14 mouse cellular contexts compared by ENCODE assay signal in the genomic region with DNA sequence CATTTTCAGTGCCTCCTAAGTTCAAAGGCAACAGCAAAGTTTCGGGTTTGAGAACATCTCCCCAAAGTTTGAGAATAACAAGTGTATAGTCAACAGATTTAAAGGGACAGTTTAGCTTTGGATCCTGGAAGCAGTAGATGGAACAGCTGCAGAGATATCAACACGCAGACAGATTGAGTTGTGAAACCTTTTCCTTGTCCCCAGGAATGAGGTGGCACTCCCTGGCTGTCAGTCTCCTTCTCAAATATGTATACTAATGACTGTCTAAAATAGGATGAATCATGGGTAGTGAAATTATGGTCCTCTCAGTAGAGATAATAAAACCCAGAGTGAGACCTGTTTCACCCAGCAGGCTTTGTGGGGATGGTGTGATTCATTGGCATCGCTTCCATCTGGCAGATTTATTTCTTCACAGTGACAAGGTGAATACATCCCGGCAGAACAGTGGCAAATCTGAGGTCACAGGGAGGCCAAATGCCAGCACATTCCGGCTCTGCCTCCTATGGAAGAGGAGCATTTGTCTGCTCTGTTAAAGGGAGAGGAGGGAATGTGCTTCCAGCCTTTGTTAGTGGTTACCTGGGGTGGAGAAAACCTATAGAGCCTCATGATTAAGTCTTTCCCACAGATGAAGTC.
A peak's percentile ranks its signal among the peaks of the same experiment; 100 is the strongest.
DNase-seq lines count a peak whose midpoint lies in the region; ATAC-seq lines count a peak whose summit lies in the region.
"Had no signal": no experiment of that assay in that cellular context is flagged by ENCODE, and none has a peak within 500 bp of the region (broad histone marks: within the 10 kb centered on the region; RNA-seq: fewer than 3 reads in every experiment).

No protein-coding gene starts in this region.

- H3K4me3 ChIP-seq in midbrain, embryonic 16.5 days (ENCODE audit: low read depth, low read length), result no peak overlapping the region
- H3K4me3 ChIP-seq: heart, embryonic 10.5 days; hindbrain, embryonic 15.5 days; left cerebral cortex, adult 2 months; liver, embryonic 12.5 days had no signal

- H3K4me1 ChIP-seq in midbrain, embryonic 16.5 days (ENCODE audit: control insufficient read depth, insufficient read depth, low read length), result no peaks in the 10 kb centered on the region
- H3K4me1 ChIP-seq: heart, embryonic 10.5 days; hindbrain, embryonic 15.5 days; liver, embryonic 12.5 days had no signal

- H3K9ac ChIP-seq in midbrain, embryonic 16.5 days (ENCODE audit: low read depth, low read length), result no peak overlapping the region
- H3K9ac ChIP-seq: hindbrain, embryonic 15.5 days; liver, embryonic 12.5 days had no signal

- H3K36me3 ChIP-seq in midbrain, embryonic 16.5 days (ENCODE audit: control insufficient read depth, insufficient read depth, low read length), result no peaks in the 10 kb centered on the region
- H3K36me3 ChIP-seq: heart, embryonic 10.5 days; hindbrain, embryonic 15.5 days; liver, embryonic 12.5 days had no signal

- H3K4me2 ChIP-seq in midbrain, embryonic 16.5 days (ENCODE audit: low read length), result no peak overlapping the region
- H3K4me2 ChIP-seq: hindbrain, embryonic 15.5 days; liver, embryonic 12.5 days had no signal

- peak; percentile 6 for DNase-seq in heart, postnatal 4 days
- DNase-seq in heart, adult 18-20 months, result no peak
- DNase-seq in MN1 (ENCODE audit: low spot score), result peak; percentile 28
- DNase-seq in adrenal gland, postnatal 36 days, result peak; percentile 4 to 6
- peak; percentile 62 to 80 for DNase-seq in cerebellum, postnatal 25 days
- DNase-seq in lung, adult 18-20 months, result no peak
- DNase-seq in natural killer cell, adult 2 months (ENCODE audit: low spot score in 2 of 2), result no peak
- DNase-seq: spleen, adult 18-20 months had no signal

- H3K27me3 ChIP-seq in midbrain, embryonic 16.5 days (ENCODE audit: control insufficient read depth, insufficient read depth, low read depth, low read length), result no peaks in the 10 kb centered on the region
- H3K27me3 ChIP-seq: hindbrain, embryonic 15.5 days; liver, embryonic 12.5 days had no signal

- H3K27ac ChIP-seq in midbrain, embryonic 16.5 days (ENCODE audit: low read length), result no peak overlapping the region
- H3K27ac ChIP-seq: heart, embryonic 10.5 days; hindbrain, embryonic 15.5 days; left cerebral cortex, adult 2 months; liver, embryonic 12.5 days; macrophage had no signal

- H3K9me3 ChIP-seq in midbrain, embryonic 16.5 days (replicated peaks; ENCODE audit: control insufficient read depth, low read length, poor library complexity, severe bottlenecking), result no peaks in the 10 kb centered on the region
- H3K9me3 ChIP-seq: heart, embryonic 10.5 days; hindbrain, embryonic 15.5 days; liver, embryonic 12.5 days had no signal

- no peak for ATAC-seq in midbrain, embryonic 16.5 days
- ATAC-seq: liver, embryonic 12.5 days had no signal

- 74% methylated on average over 5 of the region's 5 CpGs for WGBS in midbrain, embryonic 16.5 days

Comparison
In these comparisons a context has a peak if more than half of its experiments do, and no peak if none do; other contexts are left out.
1. DNase-seq: peak in heart, postnatal 4 days (single experiment), MN1 (single experiment), adrenal gland, postnatal 36 days (2 of 2) and cerebellum, postnatal 25 days (2 of 2); none in heart, adult 18-20 months (0 of 2), lung, adult 18-20 months (0 of 2) and natural killer cell, adult 2 months (0 of 2).